Mouse (Mus musculus): ENCODE measurements around the gene Svop. TPM values are rescaled to one million over a fixed set of nuclear protein-coding genes. Genes with fewer than 3 reads are reported as not detected.

Gene Svop
- total and polyA plus RNA-seq, 3 experiments, result not detected

- Histone ChIP-seq H3K27me3 (ENCODE audit: control insufficient read depth in 1 of 2, insufficient read depth in 2 of 2, low read length in 2 of 2) (no peaks in the 10 kb centered on the region), H3K4me1 (ENCODE audit: control insufficient read depth in 1 of 2, insufficient read depth in 2 of 2, low read length in 2 of 2) (peaks cover 0 to 6% of the 10 kb centered on the region in 2 experiments; a peak in 2 of 4 replicates), H3K4me3 (ENCODE audit: control insufficient read depth in 1 of 2, insufficient read depth in 1 of 2, low read depth in 2 of 2, low read length in 2 of 2) (no peak overlapping the region), H3K27ac (ENCODE audit: control insufficient read depth, low read depth, low read length) (no peak overlapping the region), H3K9ac (ENCODE audit: control insufficient read depth, low read depth, low read length, poor library complexity, severe bottlenecking) (no peak overlapping the region), H3K9me3 (replicated peaks; ENCODE audit: insufficient read depth, low read length) (no peaks in the 10 kb centered on the region), H3K36me3 (ENCODE audit: control insufficient read depth in 1 of 2, insufficient read depth in 2 of 2, low read length in 2 of 2) (no peaks in the 10 kb centered on the region; a peak in 1 of 4 replicates), H3K79me2 (ENCODE audit: control insufficient read depth, insufficient read depth, low read length, poor library complexity) (no peaks in the 10 kb centered on the region)
- no peak for TF ChIP-seq ZMIZ1 (IDR thresholded peaks at IDR 0.05; ENCODE audit: low read depth, low read length)
- TF ChIP-seq CHD1 (IDR thresholded peaks at IDR 0.05; ENCODE audit: low read depth, low read length), result no peak
- TF ChIP-seq RCOR1 (IDR thresholded peaks at IDR 0.05; ENCODE audit: low read depth, low read length), result no peak
- TF ChIP-seq ELF1 (IDR thresholded peaks at IDR 0.05; ENCODE audit: low read depth, low read length), result no peak
- no peak for TF ChIP-seq MAZ (IDR thresholded peaks at IDR 0.05; ENCODE audit: low read depth, low read length)
- no peak for TF ChIP-seq MAFK (IDR thresholded peaks at IDR 0.05; ENCODE audit: borderline replicate concordance, low read depth, low read length)
- TF ChIP-seq POLR2AphosphoS5 (IDR thresholded peaks at IDR 0.05; ENCODE audit: borderline replicate concordance, low read depth, low read length), result no peak
- no peak for TF ChIP-seq NELFE (IDR thresholded peaks at IDR 0.05; ENCODE audit: low read depth, low read length)
- no peak for TF ChIP-seq ZNF384 (IDR thresholded peaks at IDR 0.05; ENCODE audit: low read depth, low read length)
- TF ChIP-seq MEF2A (IDR thresholded peaks at IDR 0.05; ENCODE audit: extremely low read depth, insufficient replicate concordance, low read depth, low read length, poor library complexity, severe bottlenecking), result no peak
- no peak for TF ChIP-seq USF1 (IDR thresholded peaks at IDR 0.05; ENCODE audit: low read depth, low read length)
- no peak for TF ChIP-seq JUND (IDR thresholded peaks at IDR 0.05; ENCODE audit: low read depth, low read length)
- TF ChIP-seq POLR2A (IDR thresholded peaks at IDR 0.05; ENCODE audit: control insufficient read depth in 1 of 2, insufficient read depth in 1 of 2, low read depth in 1 of 2, low read length in 2 of 2, poor library complexity in 1 of 2), result no peak
- TF ChIP-seq ZC3H11A (IDR thresholded peaks at IDR 0.05; ENCODE audit: low read depth, low read length), result no peak
- no peak for TF ChIP-seq GATA1 (IDR thresholded peaks at IDR 0.05; ENCODE audit: low read depth, low read length)
- no peak for TF ChIP-seq CHD2 (IDR thresholded peaks at IDR 0.05; ENCODE audit: low read length)
- TF ChIP-seq ZKSCAN1 (IDR thresholded peaks at IDR 0.05; ENCODE audit: low read depth, low read length), result no peak
- no peak for TF ChIP-seq HCFC1 (IDR thresholded peaks at IDR 0.05; ENCODE audit: low read depth, low read length)
- no peak for DNase-seq (ENCODE audit: low read depth, low spot score)
These were observed 83.5 kb downstream of the Svop start for GRCm38 (mm10) chr5:114007753-114008453.

- H3K36me3 ChIP-seq (ENCODE audit: control insufficient read depth in 1 of 2, insufficient read depth in 2 of 2, low read length in 2 of 2), result no peaks in the 10 kb centered on the region; a peak in 1 of 4 replicates
- TF ChIP-seq NRF1 (IDR thresholded peaks at IDR 0.05; ENCODE audit: insufficient read depth, low read depth, low read length, poor library complexity, severe bottlenecking) (no peak), E2F4 (IDR thresholded peaks at IDR 0.05; ENCODE audit: borderline replicate concordance, low read depth, low read length) (no peak), CTCF (IDR thresholded peaks at IDR 0.05 in 2 of 3, conservative IDR thresholded peaks at IDR 0.05 in 1 of 3; ENCODE audit: control insufficient read depth in 1 of 3, insufficient read depth in 1 of 3, low read depth in 2 of 3, low read length in 3 of 3, poor library complexity in 1 of 3, severe bottlenecking in 1 of 3) (no peak)
- no peak overlapping the region for H3K4me3 ChIP-seq (ENCODE audit: control insufficient read depth in 1 of 2, insufficient read depth in 1 of 2, low read depth in 2 of 2, low read length in 2 of 2)
- no peak for DNase-seq (ENCODE audit: low read depth, low spot score)
- H3K4me1 ChIP-seq (ENCODE audit: control insufficient read depth in 1 of 2, insufficient read depth in 2 of 2, low read length in 2 of 2), result peaks cover 0 to 7% of the 10 kb centered on the region in 2 experiments; a peak in 2 of 4 replicates
- no peaks in the 10 kb centered on the region for H3K9me3 ChIP-seq (replicated peaks; ENCODE audit: insufficient read depth, low read length)
- H3K79me2 ChIP-seq (ENCODE audit: control insufficient read depth, insufficient read depth, low read length, poor library complexity), result no peaks in the 10 kb centered on the region
- H3K27ac ChIP-seq (ENCODE audit: control insufficient read depth, low read depth, low read length), result no peak overlapping the region
- H3K9ac ChIP-seq (ENCODE audit: control insufficient read depth, low read depth, low read length, poor library complexity, severe bottlenecking), result no peak overlapping the region
- no peaks in the 10 kb centered on the region for H3K27me3 ChIP-seq (ENCODE audit: control insufficient read depth in 1 of 2, insufficient read depth in 2 of 2, low read length in 2 of 2)
These were observed 84.4 kb downstream of the Svop start for GRCm38 (mm10) chr5:114006974-114007373.
